ENCODE assay signal across 8 mouse cellular contexts in genomic region chr4:124986739-124987710, GRCm38 (mm10). TPM values are rescaled to one million over a fixed set of nuclear protein-coding genes. Genes with fewer than 3 reads are reported as not detected.
DNase-seq lines count a peak whose midpoint lies in the region; ATAC-seq and TF ChIP-seq lines count a peak whose summit lies in the region.

No protein-coding gene starts in this region.

- no peak for TF ChIP-seq POLR2A in ES-Bruce4 (IDR thresholded peaks at IDR 0.05; ENCODE audit: insufficient read depth, low read length)

- H3K36me3 ChIP-seq in ES-Bruce4 (ENCODE audit: control insufficient read depth, insufficient read depth, low read length, poor library complexity, severe bottlenecking), result no peaks in the 10 kb centered on the region
- no peaks in the 10 kb centered on the region for H3K36me3 ChIP-seq in heart, postnatal 0 days (replicated peaks; ENCODE audit: control insufficient read depth, insufficient read depth, low read length)
- H3K36me3 ChIP-seq in liver, embryonic 16.5 days (ENCODE audit: control insufficient read depth, insufficient read depth), result no peaks in the 10 kb centered on the region

- DNase-seq in gastrocnemius, adult 2 months, result no peak
- DNase-seq in gastrocnemius, postnatal 25 days, result no peak
- no peak for DNase-seq in heart, postnatal 0 days (ENCODE audit: low spot score)
- DNase-seq in layer of hippocampus, adult 9-10 months (ENCODE audit: low spot score), result no peak
- DNase-seq in left cerebral cortex, postnatal 36 days (ENCODE audit: low spot score in 2 of 2), result no peak

- H3K9me3 ChIP-seq in ES-Bruce4 (replicated peaks; ENCODE audit: control insufficient read depth, insufficient read depth, low read length, poor library complexity, severe bottlenecking), result no peaks in the 10 kb centered on the region
- no peaks in the 10 kb centered on the region for H3K9me3 ChIP-seq in heart, postnatal 0 days (replicated peaks; ENCODE audit: control insufficient read depth, low read length)
- H3K9me3 ChIP-seq in liver, embryonic 16.5 days (replicated peaks; ENCODE audit: control insufficient read depth, low read length), result no peaks in the 10 kb centered on the region

- H3K9ac ChIP-seq in ES-Bruce4 (ENCODE audit: low read depth, poor library complexity, severe bottlenecking), result peak overlapping the region; percentile 68
- H3K9ac ChIP-seq in heart, postnatal 0 days (replicated peaks; ENCODE audit: low read depth, low read length), result no peak overlapping the region
- no peak overlapping the region for H3K9ac ChIP-seq in liver, embryonic 16.5 days (ENCODE audit: low read depth, low read length)

- no peak overlapping the region for H3K27ac ChIP-seq in gastrocnemius, adult 2 months
- no peak overlapping the region for H3K27ac ChIP-seq in ES-Bruce4 (ENCODE audit: insufficient read depth, low read length)
- H3K27ac ChIP-seq in heart, postnatal 0 days (ENCODE audit: low read depth), result no peak overlapping the region
- no peak overlapping the region for H3K27ac ChIP-seq in liver, embryonic 16.5 days (ENCODE audit: low read length)

- no peak for TF ChIP-seq CTCF in gastrocnemius, adult 2 months (IDR thresholded peaks at IDR 0.05)
- no peak for TF ChIP-seq CTCF in ES-Bruce4 (IDR thresholded peaks at IDR 0.05; ENCODE audit: low read depth, low read length)
- no peak for TF ChIP-seq CTCF in heart, postnatal 0 days (IDR thresholded peaks at IDR 0.05; ENCODE audit: low read depth)

- WGBS in heart, postnatal 0 days, result 3% methylated on average over 51 of the region's 51 CpGs
- 6% methylated on average over 49 of the region's 51 CpGs for WGBS in liver, embryonic 16.5 days (ENCODE audit: insufficient replicate concordance)

- intact Hi-C loops in gastrocnemius, adult 2 months (cut with DNase I), result no loop called here
- intact Hi-C loops in left cerebral cortex, postnatal 36 days (cut with DNase I), result no loop called here

- peak overlapping the region; percentile 54 for H3K4me2 ChIP-seq in heart, postnatal 0 days (ENCODE audit: low read depth, low read length)
- peak overlapping the region; percentile 32 for H3K4me2 ChIP-seq in liver, embryonic 16.5 days (ENCODE audit: low read depth, low read length)

- TF ChIP-seq EP300 in ES-Bruce4 (IDR thresholded peaks at IDR 0.05; ENCODE audit: insufficient read depth, low read depth, low read length), result no peak
- TF ChIP-seq EP300 in heart, postnatal 0 days (IDR thresholded peaks at IDR 0.05; ENCODE audit: low read depth), result no peak

- H3K27me3 ChIP-seq in ES-Bruce4 (ENCODE audit: control insufficient read depth, insufficient read depth, low read length, poor library complexity, severe bottlenecking), result peaks cover 5% of the 10 kb centered on the region; the same call in 1 of the 2 replicates
- H3K27me3 ChIP-seq in heart, postnatal 0 days (ENCODE audit: control insufficient read depth, insufficient read depth, low read length), result peaks cover 98% of the 10 kb centered on the region
- peaks cover 85% of the 10 kb centered on the region for H3K27me3 ChIP-seq in liver, embryonic 16.5 days (ENCODE audit: control insufficient read depth, insufficient read depth, low read depth, low read length)

- peak overlapping the region; percentile 60 for H3K4me3 ChIP-seq in gastrocnemius, adult 2 months
- H3K4me3 ChIP-seq in ES-Bruce4 (ENCODE audit: low read depth, low read length), result peak overlapping the region; percentile 67
- peak overlapping the region; percentile 41 for H3K4me3 ChIP-seq in heart, postnatal 0 days (ENCODE audit: low read depth, low read length)
- peak overlapping the region; percentile 30 for H3K4me3 ChIP-seq in liver, embryonic 16.5 days (ENCODE audit: low read depth, low read length)

- H3K4me1 ChIP-seq in ES-Bruce4 (ENCODE audit: control insufficient read depth, insufficient read depth, low read length), result no peaks in the 10 kb centered on the region
- peaks cover 5% of the 10 kb centered on the region; the same call in 1 of the 2 replicates for H3K4me1 ChIP-seq in heart, postnatal 0 days (ENCODE audit: control insufficient read depth, insufficient read depth)
- no peaks in the 10 kb centered on the region; the same call in 1 of the 2 replicates for H3K4me1 ChIP-seq in liver, embryonic 16.5 days (ENCODE audit: control insufficient read depth, low read depth, low read length)

- no peak for ATAC-seq in heart, postnatal 0 days (ENCODE audit: insufficient read depth, low read depth)
- ATAC-seq in liver, embryonic 16.5 days (ENCODE audit: low read depth), result 0 out of 2 replicates have a peak, but pooled peaks have one; percentile 16
- ATAC-seq in monocyte, adult 5-6 weeks (replicated peaks; ENCODE audit: insufficient number of reproducible peaks, low FRiP score, low TSS enrichment, poor library complexity, severe bottlenecking), result no peak

RNA-seq across cellular contexts. Expression of gene Rspo1, which starts 0.8 kb away (rescaled TPM):
- under 1 TPM; 0.26 to 0.59 TPM for total RNA-seq in gastrocnemius, adult 2 months (2021)
- total RNA-seq in gastrocnemius, postnatal 25 days (2021), result under 1 TPM; 0.41 to 0.72 TPM
- polyA plus RNA-seq in ES-Bruce4 (2011; ENCODE audit: insufficient read depth, insufficient read length, low read depth, missing spikeins), result 1.9 and 2.5 TPM in 2 replicates
- 3.8 and 4.0 TPM in 2 replicates for total RNA-seq in heart, postnatal 0 days (2014; rRNA removed; ENCODE audit: low replicate concordance)
- polyA plus RNA-seq in heart, postnatal 0 days (2015; fragmentation: Nextera tagmentation; extraction: Ambion mirVana), result 1.7 and 1.9 TPM in 2 replicates
- polyA plus RNA-seq in liver, embryonic 16.5 days (2015; fragmentation: Nextera tagmentation; extraction: Ambion mirVana), result 0.50 and 0.64 TPM in 2 replicates
- not detected in 3 replicates for total RNA-seq in monocyte, adult 5-6 weeks (2017)
- 10 to 100 TPM; 14.2 to 16.7 TPM for total RNA-seq in left cerebral cortex, postnatal 36 days (2021)

RNA-seq across cellular contexts. Expression of gene Gnl2, which starts 29.4 kb away (rescaled TPM):
- total RNA-seq in gastrocnemius, adult 2 months (2021), result 10 to 100 TPM; 29.3 to 31.9 TPM
- total RNA-seq in gastrocnemius, postnatal 25 days (2021), result 10 to 100 TPM; 25.0 to 25.7 TPM
- polyA plus RNA-seq in ES-Bruce4 (2011; ENCODE audit: insufficient read depth, insufficient read length, low read depth, missing spikeins), result 112 and 140 TPM in 2 replicates
- 15.5 and 21.1 TPM in 2 replicates for total RNA-seq in heart, postnatal 0 days (2014; rRNA removed; ENCODE audit: low replicate concordance)
- polyA plus RNA-seq in heart, postnatal 0 days (2015; fragmentation: Nextera tagmentation; extraction: Ambion mirVana), result 44.2 and 47.4 TPM in 2 replicates
- polyA plus RNA-seq in liver, embryonic 16.5 days (2015; fragmentation: Nextera tagmentation; extraction: Ambion mirVana), result 30.1 TPM in 2 replicates
- total RNA-seq in monocyte, adult 5-6 weeks (2017), result 115 to 144 TPM (median 122 TPM) in 3 replicates
- total RNA-seq in left cerebral cortex, postnatal 36 days (2021), result 10 to 100 TPM; 52.6 to 70.9 TPM

RNA-seq across cellular contexts. Expression of gene Cdca8, which starts 47.9 kb away (rescaled TPM):
- total RNA-seq in gastrocnemius, adult 2 months (2021), result under 1 TPM; 0.28 to 0.38 TPM
- total RNA-seq in gastrocnemius, postnatal 25 days (2021), result under 1 TPM; 0.61 to 0.99 TPM
- 209 and 212 TPM in 2 replicates for polyA plus RNA-seq in ES-Bruce4 (2011; ENCODE audit: insufficient read depth, insufficient read length, low read depth, missing spikeins)
- 26.4 and 28.5 TPM in 2 replicates for total RNA-seq in heart, postnatal 0 days (2014; rRNA removed; ENCODE audit: low replicate concordance)
- polyA plus RNA-seq in heart, postnatal 0 days (2015; fragmentation: Nextera tagmentation; extraction: Ambion mirVana), result 31.0 and 31.7 TPM in 2 replicates
- 112 and 118 TPM in 2 replicates for polyA plus RNA-seq in liver, embryonic 16.5 days (2015; fragmentation: Nextera tagmentation; extraction: Ambion mirVana)
- total RNA-seq in monocyte, adult 5-6 weeks (2017), result 1.3 to 2.7 TPM (median 2.0 TPM) in 3 replicates
- 1 to 10 TPM; 1.4 to 1.5 TPM for total RNA-seq in left cerebral cortex, postnatal 36 days (2021)

RNA-seq across cellular contexts. Expression of gene 9930104L06Rik, which starts 50.2 kb away (rescaled TPM):
- total RNA-seq in gastrocnemius, adult 2 months (2021), result 1 to 10 TPM; 8.6 to 9.4 TPM
- total RNA-seq in gastrocnemius, postnatal 25 days (2021), result 1 to 10 TPM; 6.7 to 6.8 TPM
- polyA plus RNA-seq in ES-Bruce4 (2011; ENCODE audit: insufficient read depth, insufficient read length, low read depth, missing spikeins), result 9.5 and 15.2 TPM in 2 replicates
- total RNA-seq in heart, postnatal 0 days (2014; rRNA removed; ENCODE audit: low replicate concordance), result 9.7 and 18.7 TPM in 2 replicates
- 6.0 and 7.1 TPM in 2 replicates for polyA plus RNA-seq in heart, postnatal 0 days (2015; fragmentation: Nextera tagmentation; extraction: Ambion mirVana)
- 4.3 TPM in 2 replicates for polyA plus RNA-seq in liver, embryonic 16.5 days (2015; fragmentation: Nextera tagmentation; extraction: Ambion mirVana)
- 13.3 to 21.1 TPM (median 17.5 TPM) in 3 replicates for total RNA-seq in monocyte, adult 5-6 weeks (2017)
- 10 to 100 TPM; 17.6 to 20.8 TPM for total RNA-seq in left cerebral cortex, postnatal 36 days (2021)
